Mouse (Mus musculus): ENCODE data around the gene Cd52.

Cd52 gene

DNA sequence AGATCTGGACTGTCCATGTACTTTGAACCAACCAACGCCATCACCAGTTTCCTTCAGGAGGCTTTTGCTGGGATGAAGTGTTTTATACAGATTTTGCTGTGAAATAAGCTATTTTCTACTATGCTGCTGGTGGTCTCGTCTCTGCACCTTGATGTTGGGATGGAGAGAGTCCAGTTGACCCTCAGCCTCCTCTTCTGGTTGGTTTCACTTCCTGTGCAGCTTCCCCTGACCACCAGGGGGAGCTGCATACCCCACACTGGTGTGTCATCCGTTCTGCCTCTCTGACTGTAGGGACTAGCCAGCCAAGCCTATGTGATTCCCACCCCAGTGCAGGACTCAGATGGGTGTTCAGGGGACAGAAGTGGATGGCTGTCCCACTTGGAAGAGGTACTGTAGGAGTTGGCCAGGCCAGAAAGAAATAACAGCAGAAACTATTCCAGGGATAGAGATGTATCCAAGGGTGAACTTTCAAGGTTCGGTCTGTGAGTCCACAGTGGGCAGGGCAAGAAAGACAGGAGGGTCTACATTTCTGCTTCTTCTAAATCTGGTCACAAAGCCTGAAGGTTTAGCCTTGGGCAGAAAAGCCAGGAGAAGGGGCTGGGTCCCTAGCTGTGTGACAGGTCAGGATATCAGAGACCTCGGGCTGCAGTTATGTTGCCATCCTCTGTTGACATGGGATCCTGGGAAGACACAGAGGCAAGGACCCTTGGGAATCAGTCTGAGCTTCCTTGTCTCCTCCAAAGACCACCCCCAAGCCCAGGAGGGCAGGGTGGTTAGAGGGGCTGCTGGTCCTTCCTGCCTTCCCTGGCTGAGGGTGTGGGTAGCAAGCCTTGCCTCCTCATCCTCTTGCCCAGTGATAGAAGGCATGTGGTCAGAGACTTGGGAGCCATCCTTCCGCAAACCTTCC, 2.2 kb downstream of the Cd52 start:
- no peak for DNase-seq (ENCODE audit: low read depth, low spot score)

DNA sequence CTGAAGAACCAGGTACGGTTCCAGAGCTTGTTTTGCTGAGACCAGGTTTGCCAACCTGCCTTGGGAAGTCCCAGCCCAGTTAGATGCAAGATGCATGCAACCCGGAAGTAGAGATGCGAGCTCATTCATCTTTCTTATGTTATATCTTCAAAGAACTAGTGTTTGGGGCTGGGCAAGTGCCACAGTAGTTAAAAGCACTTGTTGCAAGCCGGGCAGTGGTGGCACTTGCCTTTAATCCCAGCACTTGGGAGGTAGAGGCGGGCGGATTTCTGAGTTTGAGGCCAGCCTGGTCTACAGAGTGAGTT, 3.7 kb downstream of the Cd52 start:
- no peak for DNase-seq (ENCODE audit: low read depth, low spot score)

DNA sequence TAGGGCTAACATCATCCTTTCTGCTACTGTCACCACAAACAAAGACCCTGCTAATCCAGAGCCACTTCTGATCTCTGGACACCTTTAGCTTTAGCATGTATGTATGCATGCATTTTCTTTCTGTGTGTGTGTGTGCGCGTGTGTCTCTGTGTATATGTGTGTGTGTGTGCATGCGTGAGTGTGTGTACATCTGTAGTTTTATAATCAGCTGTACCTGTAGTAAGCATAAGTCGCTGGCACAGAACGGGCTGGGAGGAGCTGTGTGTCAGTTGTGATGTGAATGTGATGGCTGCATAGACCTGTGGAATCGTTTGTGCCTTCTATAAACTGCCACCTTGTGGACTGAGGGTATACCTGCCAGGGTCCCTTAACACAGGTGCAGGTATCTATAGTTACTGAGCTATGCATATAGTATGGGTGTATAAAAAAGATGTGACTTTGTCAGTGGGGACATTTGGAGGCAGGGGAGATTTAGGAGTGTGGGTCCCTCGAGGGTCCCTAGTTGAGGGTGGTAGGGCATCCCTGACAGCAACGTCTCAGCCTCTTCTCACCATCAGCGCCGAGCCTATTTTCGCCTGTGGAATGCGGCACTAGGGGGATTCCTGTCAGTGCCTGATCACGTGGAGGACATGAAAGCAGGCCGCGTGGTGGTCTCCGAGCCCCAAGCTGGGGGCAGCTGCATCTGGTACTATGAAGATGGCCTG, 4.2 kb downstream of the Cd52 start:
- DNase-seq (ENCODE audit: low read depth, low spot score): no peak

DNA sequence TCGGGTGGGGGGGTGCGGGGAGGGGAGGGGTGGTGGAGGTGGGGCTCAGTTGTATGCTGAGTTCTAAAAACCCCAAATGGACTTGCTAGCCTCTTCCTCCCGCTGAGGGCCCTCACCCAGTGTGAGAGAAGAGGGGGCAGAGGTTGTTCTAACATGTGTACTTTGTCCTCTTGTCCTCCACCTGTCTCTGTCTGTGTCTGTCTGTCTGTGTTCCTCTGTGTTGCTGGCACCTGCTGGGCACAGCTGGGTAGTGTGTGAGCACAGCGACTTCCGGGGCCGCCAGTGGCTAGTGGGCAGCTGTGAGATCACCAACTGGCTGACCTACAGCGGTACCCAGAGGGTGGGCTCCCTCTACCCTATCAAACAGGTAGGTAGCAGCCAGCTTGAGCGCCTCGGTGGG, 5.9 kb downstream of the Cd52 start:
- DNase-seq (ENCODE audit: low read depth, low spot score): no peak

DNA sequence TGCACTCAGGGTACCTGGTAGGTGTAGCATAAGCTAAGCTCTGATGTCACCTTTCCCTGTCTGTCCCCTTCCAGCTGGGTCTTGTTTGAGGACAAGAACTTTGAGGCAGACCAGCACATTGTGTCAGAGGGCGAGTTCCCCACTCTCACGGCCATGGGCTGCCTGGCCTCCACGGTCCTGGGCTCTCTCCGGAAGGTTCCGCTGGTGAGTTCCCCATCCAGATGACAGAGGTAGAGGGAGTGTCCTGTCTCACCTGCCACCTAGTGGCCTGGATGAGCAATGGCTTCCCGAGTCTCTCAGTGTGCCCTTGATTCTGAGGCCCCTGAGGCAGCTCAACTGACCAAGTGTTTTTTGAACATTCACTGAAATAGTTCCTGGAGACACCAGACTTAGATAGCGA, 7.5 kb downstream of the Cd52 start:
- no peak for DNase-seq (ENCODE audit: low read depth, low spot score)

DNA sequence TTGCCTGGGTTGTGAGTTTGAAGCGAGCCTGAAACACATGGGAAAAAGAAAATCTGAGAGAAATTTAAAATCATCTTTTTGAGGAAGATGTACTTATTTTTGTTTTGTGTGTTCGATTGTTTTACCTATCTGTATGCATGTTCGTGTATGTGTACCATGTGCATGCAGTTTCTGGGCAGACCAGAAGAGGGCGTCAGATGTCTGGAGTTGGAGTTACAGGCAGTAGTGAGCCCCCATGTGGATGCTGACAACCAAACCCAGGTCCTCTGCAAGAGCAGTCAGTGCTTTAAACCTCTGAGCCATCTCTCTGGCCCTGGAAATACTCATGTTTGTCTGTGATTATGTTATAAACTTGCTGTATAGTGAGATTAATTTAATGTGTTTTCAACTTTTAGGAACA, 9.9 kb downstream of the Cd52 start:
- no peak for DNase-seq (ENCODE audit: low read depth, low spot score)

DNA sequence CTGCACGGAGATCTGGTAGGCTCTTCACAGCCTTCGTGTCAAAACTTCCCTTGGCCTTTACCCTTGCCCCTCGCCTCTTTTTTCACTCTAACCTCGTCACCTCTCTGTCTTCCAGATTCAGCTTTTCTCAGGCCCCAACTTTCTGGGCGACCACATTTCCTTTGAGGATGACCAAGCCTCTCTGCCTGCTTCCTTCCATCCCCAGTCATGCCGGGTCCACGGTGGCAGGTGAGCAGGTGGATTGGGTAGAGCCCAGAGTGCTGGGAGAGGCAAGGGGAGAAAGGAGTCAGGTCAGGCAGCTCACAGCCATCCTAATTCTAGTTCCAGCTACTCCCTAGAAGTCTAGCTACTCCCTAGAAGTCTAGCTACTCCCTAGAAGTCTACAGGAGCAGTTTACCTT, 12.4 kb downstream of the Cd52 start:
- no peak for DNase-seq (ENCODE audit: low read depth, low spot score)

DNA sequence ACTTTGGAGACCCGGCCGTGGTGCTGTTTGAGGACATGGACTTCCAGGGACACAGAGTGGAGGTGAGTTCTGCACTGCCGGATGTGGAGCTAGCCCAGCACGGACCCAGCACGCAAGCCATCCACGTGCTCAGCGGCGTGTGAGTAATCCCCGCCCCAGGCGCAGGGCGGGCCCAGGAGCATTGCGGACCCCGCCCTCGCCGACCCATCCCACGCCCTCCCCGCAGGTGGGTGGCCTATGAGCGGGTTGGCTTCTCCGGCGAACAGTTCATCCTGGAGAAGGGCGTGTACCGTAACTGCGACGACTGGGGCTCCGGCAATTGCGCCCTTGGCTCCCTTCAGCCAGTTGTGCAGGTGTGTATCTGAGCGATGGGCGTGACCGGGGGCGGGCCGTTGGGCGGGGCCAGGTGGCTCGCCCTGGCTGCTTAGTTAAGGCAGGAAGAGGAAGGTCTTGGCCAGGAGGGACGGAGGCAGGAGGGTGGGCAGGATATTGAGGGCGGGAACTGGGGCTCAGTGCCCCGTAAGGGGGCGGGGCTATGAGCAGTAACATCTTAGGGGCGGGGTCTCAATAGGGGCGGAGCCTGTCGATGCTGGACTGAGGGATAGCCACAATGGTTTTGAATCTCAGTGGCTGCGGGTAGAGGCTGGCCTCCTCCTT, 13.0 kb downstream of the Cd52 start:
- no peak for DNase-seq (ENCODE audit: low read depth, low spot score)

DNA sequence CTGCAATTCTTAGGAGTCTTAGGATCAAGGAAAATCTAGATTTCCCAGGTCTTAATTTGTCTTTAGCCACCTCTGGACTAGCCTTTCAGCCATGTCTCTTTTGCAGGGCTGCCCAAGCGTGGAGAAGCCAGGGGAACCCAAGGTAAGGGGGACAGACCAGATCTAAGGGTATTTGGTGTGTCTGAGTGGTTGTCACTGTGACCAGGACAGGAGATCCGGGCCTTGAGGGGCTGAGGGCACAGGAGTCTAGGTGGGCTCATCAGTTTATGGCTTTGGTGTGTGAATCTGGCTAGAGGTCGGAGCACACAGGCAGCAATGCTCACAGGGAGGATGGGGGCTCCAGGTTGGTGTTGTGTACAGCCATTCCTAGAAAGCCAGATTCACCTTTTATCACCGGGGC, 14.2 kb downstream of the Cd52 start:
- no peak for DNase-seq (ENCODE audit: low read depth, low spot score)

DNA sequence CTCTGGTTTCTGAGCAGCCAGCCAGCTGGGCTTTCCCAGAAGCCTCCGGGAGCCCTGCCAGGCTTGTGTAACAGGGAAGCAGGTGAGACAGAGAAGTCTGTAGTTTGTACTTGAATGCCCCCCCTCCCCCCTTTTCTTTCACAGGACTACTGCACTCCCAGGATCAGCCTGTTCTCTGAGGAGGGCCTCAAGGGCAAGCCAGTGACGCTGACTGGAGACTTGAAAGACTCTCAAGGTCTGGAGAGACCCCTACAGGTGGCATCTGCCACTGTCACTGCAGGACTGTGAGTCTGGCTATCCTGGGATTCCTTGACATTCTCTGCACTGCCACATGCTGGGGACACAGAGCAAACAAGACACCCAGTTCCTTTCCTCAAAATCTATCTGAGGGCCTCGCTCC, 16.2 kb downstream of the Cd52 start:
- no peak for DNase-seq (ENCODE audit: low read depth, low spot score)

DNA sequence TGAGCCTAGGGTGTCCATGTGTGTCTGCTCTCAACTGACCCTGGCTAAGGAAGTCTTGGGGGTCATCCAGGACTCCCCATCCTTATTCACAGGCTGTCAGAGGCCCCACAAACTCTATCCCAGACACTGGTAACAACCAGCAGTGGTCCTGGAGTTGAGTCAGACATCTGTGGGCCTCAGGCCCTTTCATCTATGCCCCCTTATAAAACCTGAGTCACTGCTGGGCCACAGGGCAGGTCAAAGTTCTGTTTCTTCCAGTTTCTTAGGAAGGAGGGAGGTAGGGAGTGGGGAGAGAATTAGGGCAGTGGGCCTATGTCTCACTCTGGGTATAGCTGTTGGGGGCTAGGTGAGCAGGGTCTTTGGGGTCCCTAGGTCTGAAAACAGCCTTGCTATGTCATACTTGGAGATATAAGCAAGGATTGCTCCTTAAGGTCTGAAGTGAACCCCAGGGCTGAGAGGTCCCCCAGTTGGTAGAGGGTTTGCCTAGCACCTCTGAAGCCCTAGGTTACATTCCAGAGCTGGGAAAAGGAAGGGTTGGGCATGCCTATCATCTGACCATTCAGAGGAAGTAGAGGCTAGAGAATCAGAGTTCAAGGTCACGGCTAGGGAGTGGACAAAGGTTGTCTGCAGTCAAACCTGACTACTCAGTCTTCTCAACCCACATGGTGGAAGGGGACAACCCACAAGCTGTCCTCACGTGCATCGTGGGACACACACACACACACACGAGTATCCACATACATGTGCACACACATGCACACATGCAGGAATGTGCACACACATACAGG, 25.9 kb downstream of the Cd52 start:
- no peak for DNase-seq (ENCODE audit: low read depth, low spot score)

DNA sequence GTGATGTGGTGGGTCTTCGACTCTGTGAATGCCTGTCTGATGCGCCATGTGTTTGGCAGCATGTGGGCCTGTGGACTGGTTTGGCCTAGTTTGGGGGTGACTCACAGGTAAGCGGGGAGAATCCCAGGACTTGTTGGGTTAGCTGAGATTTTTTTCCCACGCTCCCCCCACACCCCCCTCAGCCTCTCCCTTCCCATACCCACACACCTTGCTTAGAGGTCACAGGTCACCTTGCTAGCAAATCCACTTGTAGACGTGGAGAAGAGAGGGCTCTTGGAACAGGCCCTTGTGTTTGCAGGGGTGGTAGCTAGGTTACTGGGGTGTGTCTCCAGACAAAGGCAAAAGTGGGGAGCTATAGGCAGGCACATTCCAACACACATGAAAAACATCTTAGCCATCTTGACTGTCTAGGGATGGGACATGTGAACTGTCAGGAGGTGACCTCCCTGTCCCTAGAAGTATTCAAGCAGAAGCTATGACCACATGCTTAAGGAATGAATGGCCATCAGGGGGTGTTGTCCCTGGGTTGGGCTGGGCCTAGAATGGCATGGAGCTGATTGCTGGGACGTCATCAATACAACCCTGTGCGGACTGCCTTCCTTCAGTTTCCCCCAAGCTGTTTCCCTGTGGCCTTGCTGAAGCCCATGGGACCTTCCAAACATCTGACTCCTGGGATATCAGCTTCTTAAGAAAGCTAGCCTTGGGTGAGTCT, 26.9 kb downstream of the Cd52 start:
- DNase-seq (ENCODE audit: low read depth, low spot score): no peak

DNA sequence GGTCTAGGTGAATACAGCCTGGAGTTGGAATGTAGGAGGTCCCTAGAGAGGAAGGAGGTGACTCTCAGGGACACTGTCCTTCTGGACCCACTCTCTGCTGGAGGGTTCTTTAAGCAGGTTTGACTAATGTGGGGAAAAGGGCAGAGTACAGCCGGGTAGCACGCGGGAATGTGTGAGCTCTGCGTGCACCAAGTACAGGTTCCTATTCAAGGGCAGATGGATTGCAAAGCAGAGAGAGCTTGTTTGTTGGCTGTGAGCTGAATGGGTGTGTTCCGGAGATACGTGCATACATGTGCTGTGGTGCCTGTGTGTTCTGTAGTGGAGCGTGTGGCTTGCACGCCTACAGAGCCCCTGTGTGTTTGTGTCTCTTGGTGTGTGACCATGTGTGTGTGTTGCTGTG, 27.5 kb downstream of the Cd52 start:
- no peak for DNase-seq (ENCODE audit: low read depth, low spot score)

DNA sequence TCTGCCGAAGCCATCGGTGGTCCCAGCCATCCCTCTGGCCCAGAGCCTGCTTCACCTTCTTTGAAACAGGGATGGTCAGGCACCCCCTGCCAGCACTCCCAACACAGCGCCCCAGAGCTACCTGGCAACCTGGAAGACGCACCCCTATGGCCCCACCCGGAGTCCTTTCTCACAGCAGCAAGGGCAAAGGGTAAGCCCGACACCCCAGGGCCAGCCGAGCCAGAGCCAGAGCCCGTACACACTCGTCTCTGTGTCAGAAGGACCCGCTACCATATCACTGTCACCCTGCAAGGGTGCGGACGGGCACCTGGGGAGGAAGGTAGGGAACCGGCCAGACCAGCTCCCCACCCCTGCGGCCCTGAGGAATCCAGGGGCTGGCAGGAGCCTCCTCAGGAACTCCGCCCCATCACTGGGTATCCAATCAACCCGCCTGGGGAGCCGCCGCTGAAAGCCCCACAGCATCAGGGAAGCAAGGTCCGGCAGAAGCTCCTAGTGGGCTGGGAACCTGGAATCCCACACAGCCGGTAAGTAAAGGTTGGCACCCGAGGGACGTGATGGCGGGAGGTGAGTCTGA, 29.4 kb downstream of the Cd52 start:
- no peak for DNase-seq (ENCODE audit: low read depth, low spot score)

DNA sequence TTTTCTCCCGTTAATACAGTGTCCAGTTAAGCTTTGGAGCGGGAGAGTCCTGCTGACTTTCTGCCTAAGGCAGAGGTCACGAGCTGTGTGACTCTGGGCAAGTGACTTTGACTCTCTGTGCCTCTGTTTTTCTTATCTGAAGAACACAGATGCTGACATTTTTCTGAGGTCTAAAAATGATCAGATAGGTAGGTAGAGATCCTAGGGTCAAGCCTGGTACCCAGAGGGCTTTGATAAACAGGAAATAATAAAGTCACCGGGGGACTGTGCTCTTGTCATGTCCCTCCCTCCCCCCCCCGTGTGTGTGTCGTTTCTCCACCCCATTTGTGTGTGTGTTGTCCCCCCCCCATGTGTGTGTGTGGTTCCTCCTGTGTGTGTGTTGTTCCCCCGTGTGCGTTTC, 32.3 kb downstream of the Cd52 start:
- no peak for DNase-seq (ENCODE audit: low read depth, low spot score)

DNA sequence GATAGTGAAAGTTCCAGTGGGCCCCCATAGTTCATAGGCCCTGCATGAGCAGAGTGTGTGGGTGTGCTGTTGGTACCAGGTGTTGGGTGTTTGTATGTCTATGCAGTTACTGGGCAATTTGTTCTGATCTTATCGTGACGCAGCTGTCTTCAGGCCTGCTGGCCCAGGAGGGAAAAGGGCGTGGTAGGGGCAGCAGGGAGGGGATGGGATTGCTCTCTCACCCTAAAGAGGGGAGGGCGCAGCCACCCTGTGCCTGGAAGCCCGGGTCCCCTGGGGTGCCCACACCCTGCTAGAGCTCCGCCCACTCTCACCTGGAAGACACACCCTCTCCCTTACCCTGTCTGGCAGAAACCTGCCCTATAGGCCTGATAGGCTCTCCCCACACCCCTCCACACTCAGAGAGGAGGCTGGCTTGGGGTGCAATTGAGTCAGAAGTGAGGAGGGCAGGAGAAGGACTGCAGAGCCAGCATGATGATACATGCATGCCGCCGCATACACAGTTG, 32.9 kb downstream of the Cd52 start:
- DNase-seq (ENCODE audit: low read depth, low spot score): no peak

DNA sequence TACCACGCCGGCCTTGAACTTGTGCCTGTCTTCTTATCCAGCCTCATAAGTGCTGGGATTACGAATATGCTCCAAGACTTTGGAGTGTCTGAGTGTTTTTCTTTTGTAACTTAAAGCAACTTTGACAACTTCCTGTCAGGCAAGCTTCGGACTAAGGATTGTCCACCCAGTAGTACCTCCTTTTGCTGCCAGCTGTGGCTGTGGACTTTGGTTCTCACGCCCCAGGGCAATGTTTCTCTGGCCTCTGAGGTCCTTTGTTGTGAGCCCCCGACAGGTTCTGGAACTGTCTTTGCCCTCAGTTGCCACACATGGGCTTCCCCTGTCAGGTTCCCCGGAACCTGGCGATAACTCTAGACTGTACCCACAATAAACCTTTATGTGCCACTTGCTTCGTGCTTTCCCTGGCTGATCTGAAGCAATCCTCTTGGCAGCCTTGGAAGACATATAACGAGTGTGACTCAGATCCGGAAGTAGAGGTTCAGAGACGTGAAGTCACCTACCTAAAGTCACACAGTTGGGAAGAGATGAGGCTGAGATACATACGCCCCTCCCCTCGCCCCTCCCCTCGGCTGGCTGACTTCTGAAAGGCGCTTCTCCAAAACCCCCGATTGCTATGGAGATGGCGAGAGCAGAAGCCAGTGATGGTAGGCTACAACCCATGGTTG, 33.6 kb downstream of the Cd52 start:
- no peak for DNase-seq (ENCODE audit: low read depth, low spot score)

DNA sequence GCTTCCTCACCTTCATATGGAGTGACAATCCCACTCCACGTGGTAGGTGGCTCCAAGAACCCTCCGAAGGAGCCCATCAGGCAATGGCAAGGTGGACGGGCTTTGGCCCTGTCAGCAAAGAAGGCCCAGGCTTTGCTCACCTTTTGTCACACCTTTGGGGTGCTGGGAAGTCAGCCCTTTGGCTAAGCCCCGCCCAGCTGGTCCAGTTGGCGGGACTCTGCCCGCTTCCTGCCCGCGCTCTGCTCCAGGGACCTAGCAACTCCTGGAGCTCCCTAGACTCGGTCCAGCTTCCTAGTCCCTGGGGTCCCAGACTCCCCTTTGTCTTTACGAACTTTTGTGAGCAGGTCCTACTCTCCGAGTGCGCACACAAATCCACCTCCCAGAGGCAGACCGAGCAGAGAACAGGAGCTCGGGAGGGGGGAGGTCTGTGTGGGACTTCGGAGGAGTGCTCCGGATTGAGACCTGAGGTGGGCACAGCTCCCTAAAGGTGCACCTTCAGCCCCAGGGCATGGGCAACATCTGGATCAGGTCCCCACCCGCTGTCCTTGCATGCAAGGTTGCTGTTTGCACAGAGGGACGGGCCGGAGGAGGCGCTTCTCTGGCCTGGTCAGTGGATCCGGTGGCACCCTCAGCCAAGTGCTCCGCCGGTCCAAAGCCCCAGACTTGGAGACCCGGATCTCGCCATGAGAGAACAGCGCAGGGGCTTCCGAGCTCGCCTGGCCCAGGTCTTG, 34.6 kb downstream of the Cd52 start, which contains the start of gene Crybg2:
TSS of gene Crybg2 (plus strand) at position 681 of the 731 bp plus-strand sequence.
- no peak for DNase-seq (ENCODE audit: low read depth, low spot score)

DNA sequence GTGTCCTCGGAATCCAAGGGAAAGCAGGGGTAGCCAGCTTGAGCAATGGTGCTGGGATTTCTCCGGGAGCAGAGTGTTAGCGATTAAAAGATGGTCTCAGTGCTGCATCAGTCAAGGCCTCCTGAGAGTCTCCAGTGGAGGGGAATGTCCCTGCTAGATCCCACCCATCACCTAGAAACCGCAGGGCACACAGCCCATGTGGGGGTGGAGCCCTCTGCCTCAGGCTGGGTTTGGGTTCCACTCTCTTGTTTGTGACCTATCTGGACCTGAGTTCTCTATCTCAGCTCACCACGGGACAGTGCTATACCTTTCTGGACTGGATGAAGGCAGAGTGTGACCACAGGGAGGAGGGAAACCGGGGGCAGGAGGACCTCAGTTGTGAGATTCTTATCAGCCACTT, 36.0 kb downstream of the Cd52 start:
- no peak for DNase-seq (ENCODE audit: low read depth, low spot score)

Data from telencephalon, adult 2 months (tissue).